In the genomic region with DNA sequence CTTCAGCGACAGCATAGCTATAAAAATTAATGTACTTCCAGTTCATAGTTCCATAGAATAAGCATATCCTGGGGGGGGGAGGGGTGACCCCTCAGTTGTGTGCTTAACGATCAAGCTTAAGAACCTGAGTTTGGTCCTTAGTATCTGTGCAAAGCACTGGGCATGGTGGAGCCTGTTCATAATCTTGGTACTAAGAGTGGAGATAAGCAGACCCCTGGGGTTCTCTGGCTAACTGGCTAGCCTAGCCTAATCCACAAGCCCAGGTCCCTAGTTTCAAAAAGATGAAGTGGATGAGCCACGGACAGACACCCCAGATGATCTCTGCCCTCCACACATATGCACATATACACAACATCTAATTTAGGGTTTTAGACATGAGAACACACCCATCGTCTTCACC, we compare ENCODE assay signal across 23 mouse cellular contexts.
DNase-seq lines count a peak whose midpoint lies in the region; ATAC-seq and TF ChIP-seq lines count a peak whose summit lies in the region.
"Had no signal": no experiment of that assay in that cellular context is flagged by ENCODE, and none has a peak within 500 bp of the region (broad histone marks: within the 10 kb centered on the region; RNA-seq: fewer than 3 reads in every experiment).

No protein-coding gene starts in this region.

- H3K9me3 ChIP-seq in heart, embryonic 16.5 days (replicated peaks; ENCODE audit: control insufficient read depth, low read length): no peaks in the 10 kb centered on the region
- no peaks in the 10 kb centered on the region for H3K9me3 ChIP-seq in heart, embryonic 12.5 days (replicated peaks)
- H3K9me3 ChIP-seq in lung, embryonic 16.5 days (ENCODE audit: control insufficient read depth, low read length): no peaks in the 10 kb centered on the region
- no peaks in the 10 kb centered on the region for H3K9me3 ChIP-seq in limb, embryonic 10.5 days (replicated peaks)
- H3K9me3 ChIP-seq: embryonic facial prominence, embryonic 12.5 days; liver, embryonic 15.5 days; megakaryocyte, embryonic 14.5 days had no signal

- H3K27me3 ChIP-seq in heart, embryonic 16.5 days (ENCODE audit: control insufficient read depth, insufficient read depth, low read length): no peaks in the 10 kb centered on the region
- H3K27me3 ChIP-seq in heart, embryonic 12.5 days (replicated peaks): no peaks in the 10 kb centered on the region
- no peaks in the 10 kb centered on the region for H3K27me3 ChIP-seq in lung, embryonic 16.5 days (ENCODE audit: control insufficient read depth, insufficient read depth, low read depth, low read length)
- no peaks in the 10 kb centered on the region for H3K27me3 ChIP-seq in limb, embryonic 10.5 days (ENCODE audit: low read depth, poor library complexity, severe bottlenecking)
- H3K27me3 ChIP-seq: embryonic facial prominence, embryonic 12.5 days; liver, embryonic 15.5 days had no signal

- no peak for TF ChIP-seq CTCF in gastrocnemius, adult 2 months (IDR thresholded peaks at IDR 0.05)
- TF ChIP-seq CTCF in layer of hippocampus, adult 2 months (conservative IDR thresholded peaks at IDR 0.05): no peak

- 76% methylated on average over 4 of the region's 4 CpGs for WGBS in heart, embryonic 16.5 days
- WGBS in heart, embryonic 12.5 days: 77% methylated on average over 4 of the region's 4 CpGs
- 71% methylated on average over 4 of the region's 4 CpGs for WGBS in lung, embryonic 16.5 days
- 87% methylated on average over 4 of the region's 4 CpGs for WGBS in limb, embryonic 10.5 days

- no peak overlapping the region for H3K4me3 ChIP-seq in gastrocnemius, adult 2 months
- H3K4me3 ChIP-seq in heart, embryonic 16.5 days (ENCODE audit: low read length): no peak overlapping the region
- H3K4me3 ChIP-seq in heart, embryonic 12.5 days: no peak overlapping the region
- no peak overlapping the region for H3K4me3 ChIP-seq in lung, embryonic 16.5 days (ENCODE audit: low read length)
- H3K4me3 ChIP-seq in limb, embryonic 10.5 days: no peak overlapping the region
- H3K4me3 ChIP-seq in layer of hippocampus, adult 2 months: no peak overlapping the region
- H3K4me3 ChIP-seq: embryonic facial prominence, embryonic 12.5 days; liver, embryonic 15.5 days; megakaryocyte, embryonic 14.5 days had no signal

- DNase-seq in gastrocnemius, adult 2 months: no peak
- no peak for DNase-seq in gastrocnemius, postnatal 10 days
- DNase-seq in lung, postnatal 25 days (ENCODE audit: low spot score): no peak
- no peak for DNase-seq in limb, embryonic 10.5 days (ENCODE audit: low spot score)
- no peak for DNase-seq in layer of hippocampus, adult 2 months (ENCODE audit: low spot score in 2 of 2)
- DNase-seq: adrenal gland, postnatal 10 days; forebrain, postnatal 0 days; heart, postnatal 36 days; kidney, adult 18-20 months; kidney, postnatal 36 days; left cerebral cortex, postnatal 4 days; liver; lung, postnatal 36 days; midbrain, embryonic 14.5 days had no signal

- peak overlapping the region; percentile 70; the same call in 1 of the 2 replicates for H3K27ac ChIP-seq in gastrocnemius, adult 2 months
- peak overlapping the region; percentile 89 for H3K27ac ChIP-seq in heart, embryonic 16.5 days (ENCODE audit: low read length)
- no peak overlapping the region for H3K27ac ChIP-seq in heart, embryonic 12.5 days (ENCODE audit: poor library complexity, severe bottlenecking)
- H3K27ac ChIP-seq in lung, embryonic 16.5 days (ENCODE audit: low read length): peak overlapping the region; percentile 19; the same call in 1 of the 2 replicates
- peak overlapping the region; percentile 74 for H3K27ac ChIP-seq in limb, embryonic 10.5 days
- H3K27ac ChIP-seq in layer of hippocampus, adult 2 months: no peak overlapping the region
- H3K27ac ChIP-seq: embryonic facial prominence, embryonic 12.5 days; hindbrain, embryonic 14.5 days; liver, embryonic 15.5 days; stomach, postnatal 0 days had no signal

- no peak overlapping the region for H3K9ac ChIP-seq in heart, embryonic 16.5 days (ENCODE audit: low read length)
- no peak overlapping the region for H3K9ac ChIP-seq in heart, embryonic 12.5 days
- H3K9ac ChIP-seq in lung, embryonic 16.5 days (ENCODE audit: low read length): no peak overlapping the region
- H3K9ac ChIP-seq: embryonic facial prominence, embryonic 12.5 days; forebrain, postnatal 0 days; hindbrain, embryonic 14.5 days; liver, embryonic 15.5 days had no signal

- peaks cover 33% of the 10 kb centered on the region for H3K4me1 ChIP-seq in heart, embryonic 16.5 days (ENCODE audit: control insufficient read depth, insufficient read depth, low read length)
- H3K4me1 ChIP-seq in heart, embryonic 12.5 days (replicated peaks): peaks cover 24% of the 10 kb centered on the region
- peaks cover 31% of the 10 kb centered on the region for H3K4me1 ChIP-seq in lung, embryonic 16.5 days (replicated peaks; ENCODE audit: control insufficient read depth, insufficient read depth, low read length)
- H3K4me1 ChIP-seq in limb, embryonic 10.5 days: peaks cover 26% of the 10 kb centered on the region

- H3K36me3 ChIP-seq in heart, embryonic 16.5 days (ENCODE audit: control insufficient read depth, insufficient read depth): no peaks in the 10 kb centered on the region
- no peaks in the 10 kb centered on the region for H3K36me3 ChIP-seq in heart, embryonic 12.5 days
- no peaks in the 10 kb centered on the region for H3K36me3 ChIP-seq in lung, embryonic 16.5 days (ENCODE audit: control insufficient read depth, insufficient read depth, low read length)
- H3K36me3 ChIP-seq in limb, embryonic 10.5 days: no peaks in the 10 kb centered on the region
- H3K36me3 ChIP-seq: embryonic facial prominence, embryonic 12.5 days; liver, embryonic 15.5 days had no signal

- ATAC-seq in heart, embryonic 16.5 days (replicated peaks; ENCODE audit: extremely low read depth, insufficient read depth, low FRiP score): no peak
- no peak for ATAC-seq in heart, embryonic 12.5 days (ENCODE audit: insufficient number of reproducible peaks, low FRiP score)
- ATAC-seq in lung, embryonic 16.5 days (ENCODE audit: low read depth): no peak
- ATAC-seq: forebrain, postnatal 0 days; inflammation-experienced regulatory T-cells, adult 6 months had no signal

- intact Hi-C loops in gastrocnemius, adult 2 months (cut with DNase I): no loop called here

- H3K4me2 ChIP-seq in heart, embryonic 16.5 days (ENCODE audit: low read depth, low read length): no peak overlapping the region
- H3K4me2 ChIP-seq in heart, embryonic 12.5 days: no peak overlapping the region
- no peak overlapping the region for H3K4me2 ChIP-seq in lung, embryonic 16.5 days (ENCODE audit: low read depth, low read length)
- H3K4me2 ChIP-seq: embryonic facial prominence, embryonic 12.5 days; hindbrain, embryonic 14.5 days; liver, embryonic 15.5 days had no signal

Comparison
In these comparisons a context has a peak if more than half of its experiments do, and no peak if none do; other contexts are left out.
1. H3K27ac ChIP-seq: peak in gastrocnemius, adult 2 months (single experiment), heart, embryonic 16.5 days (single experiment), lung, embryonic 16.5 days (single experiment) and limb, embryonic 10.5 days (single experiment); none in heart, embryonic 12.5 days (single experiment) and layer of hippocampus, adult 2 months (single experiment).